Comparison of ENCODE assay signal across 8 mouse cellular contexts in the genomic region with DNA sequence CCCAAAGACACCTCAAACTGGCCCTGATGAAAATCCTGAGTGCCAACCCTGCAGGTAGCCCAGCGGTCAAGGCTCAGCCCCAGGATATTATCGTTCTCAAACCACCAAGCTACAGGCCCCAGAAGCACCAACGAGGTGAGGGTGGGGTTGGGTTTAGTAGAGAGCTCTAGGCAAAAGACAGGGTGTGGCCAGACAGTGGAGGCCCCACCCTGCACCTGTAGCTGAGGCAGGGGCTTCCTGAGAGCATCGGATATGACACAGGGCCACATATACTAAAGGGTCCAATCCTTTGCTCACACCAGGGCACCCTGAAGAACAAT. TPM values are rescaled to one million over a fixed set of nuclear protein-coding genes. Genes with fewer than 3 reads are reported as not detected.
DNase-seq lines count a peak whose midpoint lies in the region; ATAC-seq and TF ChIP-seq lines count a peak whose summit lies in the region.

No protein-coding gene starts in this region.

- no peak for TF ChIP-seq EP300 in CH12.LX (IDR thresholded peaks at IDR 0.05; ENCODE audit: low read length)

- no peaks in the 10 kb centered on the region for H3K27me3 ChIP-seq in CH12.LX (replicated peaks)
- H3K27me3 ChIP-seq in forebrain, postnatal 0 days (ENCODE audit: insufficient read depth, low read length): no peaks in the 10 kb centered on the region

- in situ Hi-C loops in CH12.LX (cut with MboI; ENCODE audit: low pct_ligation_motif_present, low pct_unique_long_range_greater_than_20kb, low sequenced_read_pairs): no loop called here

- H3K9ac ChIP-seq in CH12.LX (ENCODE audit: insufficient read depth, low read depth): peak overlapping the region; percentile 39
- no peak overlapping the region for H3K9ac ChIP-seq in forebrain, postnatal 0 days

- H3K4me3 ChIP-seq in gastrocnemius, adult 2 months: peak overlapping the region; percentile 98
- H3K4me3 ChIP-seq in CH12.LX (replicated peaks in 1 of 3; ENCODE audit: low read depth in 2 of 3, low read length in 2 of 3, poor library complexity in 1 of 3) (peak overlapping the region; percentile 48 to 59 (median 52)), macrophage (ENCODE audit: inconsistent target) (peak overlapping the region; percentile 28)
- H3K4me3 ChIP-seq in forebrain, postnatal 0 days (ENCODE audit: low read depth, low read length): no peak overlapping the region

- dilution Hi-C loops in CH12.LX (cut with MboI; ENCODE audit: extremely low pct_ligation_motif_present, extremely low pct_unique_long_range_greater_than_20kb, low sequenced_read_pairs): no loop called here

- H3K36me3 ChIP-seq in CH12.LX (replicated peaks in 1 of 2; ENCODE audit: control insufficient read depth in 1 of 2, insufficient read depth in 1 of 2, low read length in 1 of 2) (peaks cover 28 to 64% of the 10 kb centered on the region in 2 experiments), macrophage (ENCODE audit: inconsistent target) (0 out of 2 replicates have a peak, but pooled peaks cover 8% of the 10 kb centered on the region)
- H3K36me3 ChIP-seq in forebrain, postnatal 0 days (ENCODE audit: insufficient read depth): no peaks in the 10 kb centered on the region

- no peaks in the 10 kb centered on the region for H3K9me3 ChIP-seq in CH12.LX (replicated peaks; ENCODE audit: low read length)
- H3K9me3 ChIP-seq in forebrain, postnatal 0 days (ENCODE audit: low read length): no peaks in the 10 kb centered on the region

- 18% methylated on average over 4 of the region's 4 CpGs for WGBS in forebrain, postnatal 0 days
- 4% methylated on average over 4 of the region's 4 CpGs for WGBS in macrophage (ENCODE audit: missing documents)

- peaks cover 35 to 80% of the 10 kb centered on the region in 2 experiments for H3K4me1 ChIP-seq in CH12.LX (ENCODE audit: control insufficient read depth in 1 of 2, insufficient read depth in 2 of 2)
- H3K4me1 ChIP-seq in forebrain, postnatal 0 days (ENCODE audit: insufficient read depth): peaks cover 60% of the 10 kb centered on the region

- intact Hi-C loops in gastrocnemius, adult 2 months (cut with DNase I): no loop called here
- intact Hi-C loops in left cerebral cortex, postnatal 14 days (cut with DNase I): no loop called here

- H3K27ac ChIP-seq in gastrocnemius, adult 2 months: peak overlapping the region; percentile 94
- H3K27ac ChIP-seq in CH12.LX (ENCODE audit: insufficient read depth, low read depth) (peak overlapping the region; percentile 88), macrophage (peak overlapping the region; percentile 78)
- H3K27ac ChIP-seq in forebrain, postnatal 0 days (ENCODE audit: low read depth, low read length): peak overlapping the region; percentile 90; the same call in 1 of the 2 replicates

- H3K4me2 ChIP-seq in CH12.LX (ENCODE audit: insufficient read depth, low read depth, poor library complexity, severe bottlenecking): peak overlapping the region; percentile 56
- H3K4me2 ChIP-seq in forebrain, postnatal 0 days (ENCODE audit: low read depth): peak overlapping the region; percentile 34; the same call in 1 of the 2 replicates

- no peak for DNase-seq in gastrocnemius, adult 2 months
- DNase-seq in gastrocnemius, postnatal 10 days: no peak
- DNase-seq in CH12.LX (ENCODE audit: extremely low read depth): peak; percentile 60
- no peak for DNase-seq in forebrain, postnatal 0 days
- DNase-seq in left cerebral cortex, postnatal 14 days (ENCODE audit: low spot score in 2 of 2): no peak
- DNase-seq in lung, postnatal 14 days: no peak

- no peak for TF ChIP-seq CTCF in gastrocnemius, adult 2 months (IDR thresholded peaks at IDR 0.05)
- TF ChIP-seq CTCF in CH12.LX (conservative IDR thresholded peaks at IDR 0.05 in 1 of 2, IDR thresholded peaks at IDR 0.05 in 1 of 2; ENCODE audit: low read depth in 2 of 2, low read length in 2 of 2): no peak
- TF ChIP-seq CTCF in forebrain, postnatal 0 days (IDR thresholded peaks at IDR 0.05; ENCODE audit: low read depth): no peak

- H3K79me2 ChIP-seq in CH12.LX (replicated peaks; ENCODE audit: control insufficient read depth, extremely low read depth, insufficient read depth, poor library complexity, severe bottlenecking): peaks cover 74% of the 10 kb centered on the region
- H3K79me2 ChIP-seq in macrophage (ENCODE audit: inconsistent target): peaks cover 100% of the 10 kb centered on the region

- ATAC-seq in forebrain, postnatal 0 days: no peak
- ATAC-seq in activated CD4-positive, CD25-positive, alpha-beta regulatory T cell, adult 4 months: no peak

- no peak for TF ChIP-seq RAD21 in CH12.LX (IDR thresholded peaks at IDR 0.05; ENCODE audit: low read depth, low read length)

- peak; percentile 59; the same call in 1 of the 2 replicates for TF ChIP-seq POLR2A in CH12.LX (IDR thresholded peaks at IDR 0.05; ENCODE audit: low read depth, low read length)

RNA-seq across cellular contexts. Expression of gene Gnai2, which starts 5.8 kb away (rescaled TPM):
- total RNA-seq in gastrocnemius, adult 2 months (2021): 10 to 100 TPM; 59.9 to 77.7 TPM
- total RNA-seq in gastrocnemius, postnatal 10 days (2021): 100 to 1,000 TPM; 193 to 231 TPM
- 154 and 160 TPM in 2 replicates for total RNA-seq in CH12.LX (2012; rRNA removed)
- 86.2 and 98.2 TPM in 2 replicates for total RNA-seq in CH12.LX (2014; rRNA removed)
- polyA plus RNA-seq in CH12.LX (2012; ENCODE audit: insufficient read length, low read depth): 262 and 286 TPM in 2 replicates
- 200 and 223 TPM in 2 replicates for total RNA-seq in forebrain, postnatal 0 days (2014; rRNA removed)
- 267 and 287 TPM in 2 replicates for polyA plus RNA-seq in forebrain, postnatal 0 days (2015; fragmentation: Nextera tagmentation; extraction: Ambion mirVana)
- 100 to 1,000 TPM in 23 of 26 experiments, 10 to 100 TPM in 3; 71.0 to 453 (median 221) TPM for total RNA-seq in macrophage (2018; cell fraction: chromatin; rRNA removed)
- 100 to 1,000 TPM; 541 to 697 (median 633) TPM for total RNA-seq in macrophage (2018; cell fraction: cytosol; rRNA removed)
- 100 to 1,000 TPM; 118 to 431 (median 271) TPM for total RNA-seq in macrophage (2018; cell fraction: nucleus; rRNA removed)
- polyA plus RNA-seq in macrophage (2018): 624 to 802 TPM (median 682 TPM) in 3 replicates
- 100 to 1,000 TPM; 176 to 181 TPM for polyA plus RNA-seq in activated CD4-positive, CD25-positive, alpha-beta regulatory T cell, adult 4 months (2017; shearing (Covaris generic))
- 100 to 1,000 TPM; 205 to 220 TPM for total RNA-seq in left cerebral cortex, postnatal 14 days (2021)

RNA-seq across cellular contexts. Expression of gene Sema3b, which starts 20.3 kb away (rescaled TPM):
- 10 to 100 TPM; 11.2 to 17.9 TPM for total RNA-seq in gastrocnemius, adult 2 months (2021)
- total RNA-seq in gastrocnemius, postnatal 10 days (2021): 10 to 100 TPM; 41.8 to 51.3 TPM
- total RNA-seq in CH12.LX (2012; rRNA removed) (7.4 and 11.6 TPM in 2 replicates), CH12.LX (2014; rRNA removed) (8.0 and 8.2 TPM in 2 replicates)
- polyA plus RNA-seq in CH12.LX (2012; ENCODE audit: insufficient read length, low read depth) (4.3 and 4.7 TPM in 2 replicates), macrophage (2018) (not detected in 3 replicates)
- total RNA-seq in forebrain, postnatal 0 days (2014; rRNA removed): 6.5 and 6.6 TPM in 2 replicates
- 3.9 and 4.4 TPM in 2 replicates for polyA plus RNA-seq in forebrain, postnatal 0 days (2015; fragmentation: Nextera tagmentation; extraction: Ambion mirVana)
- total RNA-seq in macrophage (2018; cell fraction: chromatin; rRNA removed): 1 to 10 TPM in 3 of 26 experiments, under 1 TPM in 14, not detected in 9; 0.17 to 2.2 (median 0.60) TPM
- under 1 TPM in 3 of 26 experiments, not detected in 23; 0.03 to 0.14 (median 0.06) TPM for total RNA-seq in macrophage (2018; cell fraction: cytosol; rRNA removed)
- total RNA-seq in macrophage (2018; cell fraction: nucleus; rRNA removed): 1 to 10 TPM in 1 of 26 experiments, under 1 TPM in 4, not detected in 21; 0.11 to 1.0 (median 0.30) TPM
- not detected for polyA plus RNA-seq in activated CD4-positive, CD25-positive, alpha-beta regulatory T cell, adult 4 months (2017; shearing (Covaris generic))
- 1 to 10 TPM; 3.2 to 3.8 TPM for total RNA-seq in left cerebral cortex, postnatal 14 days (2021)

RNA-seq across cellular contexts. Expression of gene Slc38a3, which starts 40.0 kb away (rescaled TPM):
- total RNA-seq in gastrocnemius, adult 2 months (2021): 10 to 100 TPM; 60.8 to 94.7 TPM
- 10 to 100 TPM; 17.6 to 20.4 TPM for total RNA-seq in gastrocnemius, postnatal 10 days (2021)
- total RNA-seq in CH12.LX (2012; rRNA removed) (0.04 TPM in 1 of 2 replicates, not detected in the other), CH12.LX (2014; rRNA removed) (not detected in 2 replicates)
- polyA plus RNA-seq in CH12.LX (2012; ENCODE audit: insufficient read length, low read depth) (not detected in 2 replicates), macrophage (2018) (not detected in 3 replicates)
- 43.5 and 60.9 TPM in 2 replicates for total RNA-seq in forebrain, postnatal 0 days (2014; rRNA removed)
- 38.7 and 39.8 TPM in 2 replicates for polyA plus RNA-seq in forebrain, postnatal 0 days (2015; fragmentation: Nextera tagmentation; extraction: Ambion mirVana)
- total RNA-seq in macrophage (2018; cell fraction: chromatin; rRNA removed): not detected
- total RNA-seq in macrophage (2018; cell fraction: cytosol; rRNA removed): not detected
- not detected for total RNA-seq in macrophage (2018; cell fraction: nucleus; rRNA removed)
- not detected for polyA plus RNA-seq in activated CD4-positive, CD25-positive, alpha-beta regulatory T cell, adult 4 months (2017; shearing (Covaris generic))
- total RNA-seq in left cerebral cortex, postnatal 14 days (2021): 10 to 100 TPM; 79.5 to 87.1 TPM

RNA-seq across cellular contexts. Expression of gene Ifrd2, which starts 41.9 kb away (rescaled TPM):
- 10 to 100 TPM; 48.5 to 50.4 TPM for total RNA-seq in gastrocnemius, adult 2 months (2021)
- total RNA-seq in gastrocnemius, postnatal 10 days (2021): 10 to 100 TPM; 34.6 to 40.4 TPM
- total RNA-seq in CH12.LX (2012; rRNA removed) (91.3 and 101 TPM in 2 replicates), CH12.LX (2014; rRNA removed) (57.7 and 62.8 TPM in 2 replicates)
- polyA plus RNA-seq in CH12.LX (2012; ENCODE audit: insufficient read length, low read depth) (127 and 143 TPM in 2 replicates), macrophage (2018) (4.4 to 25.0 TPM (median 10.0 TPM) in 3 replicates)
- total RNA-seq in forebrain, postnatal 0 days (2014; rRNA removed): 11.7 and 13.8 TPM in 2 replicates
- 6.2 and 7.4 TPM in 2 replicates for polyA plus RNA-seq in forebrain, postnatal 0 days (2015; fragmentation: Nextera tagmentation; extraction: Ambion mirVana)
- 10 to 100 TPM in 7 of 26 experiments, 1 to 10 TPM in 19; 2.6 to 17.1 (median 7.9) TPM for total RNA-seq in macrophage (2018; cell fraction: chromatin; rRNA removed)
- total RNA-seq in macrophage (2018; cell fraction: cytosol; rRNA removed): 10 to 100 TPM in 1 of 26 experiments, 1 to 10 TPM in 25; 3.3 to 10.4 (median 6.3) TPM
- 10 to 100 TPM in 6 of 26 experiments, 1 to 10 TPM in 20; 2.1 to 27.4 (median 5.2) TPM for total RNA-seq in macrophage (2018; cell fraction: nucleus; rRNA removed)
- polyA plus RNA-seq in activated CD4-positive, CD25-positive, alpha-beta regulatory T cell, adult 4 months (2017; shearing (Covaris generic)): 10 to 100 TPM; 28.7 to 33.8 TPM
- total RNA-seq in left cerebral cortex, postnatal 14 days (2021): 1 to 10 TPM; 8.9 to 9.7 TPM

RNA-seq across cellular contexts. Expression of gene Hyal3, which starts 48.8 kb away (rescaled TPM):
- under 1 TPM; 0.22 to 0.33 TPM for total RNA-seq in gastrocnemius, adult 2 months (2021)
- total RNA-seq in gastrocnemius, postnatal 10 days (2021): 1 to 10 TPM in 1 of 2 experiments, under 1 TPM in 1; 0.28 to 1.1 TPM
- 0.13 TPM in 1 of 2 replicates, not detected in the other for total RNA-seq in CH12.LX (2012; rRNA removed)
- total RNA-seq in CH12.LX (2014; rRNA removed): 0.12 TPM in 1 of 2 replicates, not detected in the other
- 0.14 and 0.21 TPM in 2 replicates for polyA plus RNA-seq in CH12.LX (2012; ENCODE audit: insufficient read length, low read depth)
- 1.00 and 2.9 TPM in 2 replicates for total RNA-seq in forebrain, postnatal 0 days (2014; rRNA removed)
- 1.3 and 1.5 TPM in 2 replicates for polyA plus RNA-seq in forebrain, postnatal 0 days (2015; fragmentation: Nextera tagmentation; extraction: Ambion mirVana)
- total RNA-seq in macrophage (2018; cell fraction: chromatin; rRNA removed): 1 to 10 TPM in 19 of 26 experiments, under 1 TPM in 5, not detected in 2; 0.54 to 4.1 (median 1.3) TPM
- total RNA-seq in macrophage (2018; cell fraction: cytosol; rRNA removed): under 1 TPM; 0.11 to 0.51 (median 0.28) TPM
- 1 to 10 TPM in 12 of 26 experiments, under 1 TPM in 11, not detected in 3; 0.40 to 3.3 (median 1.1) TPM for total RNA-seq in macrophage (2018; cell fraction: nucleus; rRNA removed)
- polyA plus RNA-seq in macrophage (2018): 0.38 to 0.51 TPM (median 0.43 TPM) in 3 replicates
- polyA plus RNA-seq in activated CD4-positive, CD25-positive, alpha-beta regulatory T cell, adult 4 months (2017; shearing (Covaris generic)): under 1 TPM; 0.25 to 0.90 TPM
- total RNA-seq in left cerebral cortex, postnatal 14 days (2021): 1 to 10 TPM in 1 of 2 experiments, under 1 TPM in 1; 0.78 to 1.4 TPM

Comparison
In these comparisons a context has a peak if more than half of its experiments do, and no peak if none do; other contexts are left out.
1. RNA of gene Slc38a3, which starts 40.0 kb away (total RNA-seq): 60.8 to 94.7 TPM in gastrocnemius, adult 2 months, 79.5 to 87.1 TPM in left cerebral cortex, postnatal 14 days, 43.5 to 60.9 TPM in forebrain, postnatal 0 days and 17.6 to 20.4 TPM in gastrocnemius, postnatal 10 days; 0.04 TPM in CH12.LX; every median in the first group is over 10 times any median in the second.
2. Peak in every context shown above with its lines, with median percentiles within 50 percentile points of each other: H3K27ac ChIP-seq.